Mouse (Mus musculus): Measurements from ENCODE around the gene Tipin. TPM values are rescaled to one million over a fixed set of nuclear protein-coding genes. Genes with fewer than 3 reads are reported as not detected.
"Not testable (repeated sequence)": the region's sequence is repeated elsewhere in the genome, so short reads cannot be mapped to it uniquely, and the experiment has no call there.

Gene Tipin
- polyA plus RNA-seq, 1 experiment from 2014 or later = 90.3 TPM

GRCm38 (mm10) chr9:64253021-64253904, 28.1 kb upstream of the Tipin start, which contains the start of gene Map2k1:
Gene Map2k1, minus strand, starts transcription at chr9:64253631.
- H3K36me3 ChIP-seq = peaks cover 3% of the 10 kb centered on the region
- H3K4me2 ChIP-seq = peak within 1 kb of the TSS; percentile 88
- peak within 1 kb of the TSS; percentile 92 for H3K4me3 ChIP-seq
- H3K9me3 ChIP-seq = no peaks in the 10 kb centered on the region
- peak; percentile 97 for ATAC-seq (ENCODE audit: low FRiP score)
- peak within 1 kb of the TSS; percentile 90 for H3K9ac ChIP-seq
- H3K27me3 ChIP-seq = no peaks in the 10 kb centered on the region
- H3K4me1 ChIP-seq (replicated peaks) = peaks cover 27% of the 10 kb centered on the region
- peak within 1 kb of the TSS; percentile 91 for H3K27ac ChIP-seq
- under 1% methylated on average over 89 of the region's 89 CpGs for WGBS

- no peaks in the 10 kb centered on the region for H3K36me3 ChIP-seq
- no peak for ATAC-seq (ENCODE audit: low FRiP score)
- no peaks in the 10 kb centered on the region for H3K27me3 ChIP-seq
- H3K4me1 ChIP-seq (replicated peaks) = peaks cover 23% of the 10 kb centered on the region
- no peaks in the 10 kb centered on the region for H3K9me3 ChIP-seq
- 91% methylated on average over 3 of the region's 3 CpGs for WGBS
- no peak overlapping the region for H3K4me2 ChIP-seq
- H3K4me3 ChIP-seq = no peak overlapping the region
- no peak overlapping the region for H3K27ac ChIP-seq
- no peak overlapping the region for H3K9ac ChIP-seq
Measured at GRCm38 (mm10) chr9:64255422-64255821, 26.0 kb upstream of the Tipin start.

GRCm38 (mm10) chr9:64256204-64256603, 25.2 kb upstream of the Tipin start:
- 94% methylated on average over 3 of the region's 3 CpGs for WGBS
- H3K27me3 ChIP-seq = no peaks in the 10 kb centered on the region
- no peak overlapping the region for H3K4me2 ChIP-seq
- no peak overlapping the region for H3K9ac ChIP-seq
- no peaks in the 10 kb centered on the region for H3K9me3 ChIP-seq
- no peak overlapping the region for H3K4me3 ChIP-seq
- peaks cover 16% of the 10 kb centered on the region for H3K4me1 ChIP-seq (replicated peaks)
- H3K27ac ChIP-seq = no peak overlapping the region
- ATAC-seq (ENCODE audit: low FRiP score) = no peak
- H3K36me3 ChIP-seq = no peaks in the 10 kb centered on the region

GRCm38 (mm10) chr9:64259906-64260305, 21.5 kb upstream of the Tipin start:
- no peaks in the 10 kb centered on the region for H3K9me3 ChIP-seq
- no peak overlapping the region for H3K4me3 ChIP-seq
- H3K27me3 ChIP-seq = no peaks in the 10 kb centered on the region
- no peaks in the 10 kb centered on the region for H3K36me3 ChIP-seq
- no peak overlapping the region for H3K4me2 ChIP-seq
- H3K4me1 ChIP-seq (replicated peaks) = no peaks in the 10 kb centered on the region
- WGBS = 87% methylated on average over 5 of the region's 5 CpGs
- H3K9ac ChIP-seq = no peak overlapping the region
- ATAC-seq (ENCODE audit: low FRiP score) = no peak
- H3K27ac ChIP-seq = no peak overlapping the region

- Histone ChIP-seq H3K4me2 (no peak overlapping the region), H3K4me1 (replicated peaks) (no peaks in the 10 kb centered on the region), H3K27me3 (no peaks in the 10 kb centered on the region), H3K9ac (no peak overlapping the region), H3K9me3 (no peaks in the 10 kb centered on the region), H3K4me3 (no peak overlapping the region), H3K27ac (no peak overlapping the region), H3K36me3 (no peaks in the 10 kb centered on the region)
- ATAC-seq (ENCODE audit: low FRiP score) = no peak
- 92% methylated on average over 4 of the region's 4 CpGs for WGBS
Measured at GRCm38 (mm10) chr9:64261023-64261422, 20.4 kb upstream of the Tipin start.

GRCm38 (mm10) chr9:64264813-64265212, 16.6 kb upstream of the Tipin start:
- no peak overlapping the region for H3K4me3 ChIP-seq
- no peaks in the 10 kb centered on the region for H3K4me1 ChIP-seq (replicated peaks)
- no peak overlapping the region for H3K9ac ChIP-seq
- 61% methylated on average over 1 of the region's 1 CpGs for WGBS
- no peak for ATAC-seq (ENCODE audit: low FRiP score)
- no peaks in the 10 kb centered on the region for H3K27me3 ChIP-seq
- no peak overlapping the region for H3K4me2 ChIP-seq
- H3K9me3 ChIP-seq = no peaks in the 10 kb centered on the region
- H3K27ac ChIP-seq = no peak overlapping the region
- no peaks in the 10 kb centered on the region for H3K36me3 ChIP-seq

GRCm38 (mm10) chr9:64267231-64267630, 14.2 kb upstream of the Tipin start:
- no peaks in the 10 kb centered on the region for H3K9me3 ChIP-seq
- no peaks in the 10 kb centered on the region for H3K27me3 ChIP-seq
- H3K9ac ChIP-seq = no peak overlapping the region
- WGBS = 93% methylated on average over 1 of the region's 1 CpGs
- no peak overlapping the region for H3K4me3 ChIP-seq
- H3K4me2 ChIP-seq = no peak overlapping the region
- no peaks in the 10 kb centered on the region for H3K36me3 ChIP-seq
- H3K4me1 ChIP-seq (replicated peaks) = no peaks in the 10 kb centered on the region
- no peak overlapping the region for H3K27ac ChIP-seq
- no peak for ATAC-seq (ENCODE audit: low FRiP score)

GRCm38 (mm10) chr9:64268196-64268595, 13.2 kb upstream of the Tipin start:
- Histone ChIP-seq H3K27ac (no peak overlapping the region), H3K4me3 (no peak overlapping the region), H3K9me3 (no peaks in the 10 kb centered on the region), H3K27me3 (no peaks in the 10 kb centered on the region), H3K9ac (no peak overlapping the region), H3K36me3 (no peaks in the 10 kb centered on the region), H3K4me2 (no peak overlapping the region), H3K4me1 (replicated peaks) (no peaks in the 10 kb centered on the region)
- ATAC-seq (ENCODE audit: low FRiP score) = no peak
- 92% methylated on average over 10 of the region's 10 CpGs for WGBS

- H3K9me3 ChIP-seq; H3K4me3 ChIP-seq; ATAC-seq (ENCODE audit: low FRiP score); H3K27me3 ChIP-seq; H3K36me3 ChIP-seq; H3K27ac ChIP-seq; H3K4me2 ChIP-seq; H3K4me1 ChIP-seq (replicated peaks); H3K9ac ChIP-seq: not testable (repeated sequence)
- 95% methylated on average over 8 of the region's 8 CpGs for WGBS
Measured at GRCm38 (mm10) chr9:64268836-64269235, 12.5 kb upstream of the Tipin start.

- Histone ChIP-seq H3K27ac (no peak overlapping the region), H3K4me3 (no peak overlapping the region), H3K27me3 (no peaks in the 10 kb centered on the region), H3K4me1 (replicated peaks) (no peaks in the 10 kb centered on the region), H3K9ac (no peak overlapping the region), H3K4me2 (no peak overlapping the region), H3K9me3 (no peaks in the 10 kb centered on the region), H3K36me3 (no peaks in the 10 kb centered on the region)
- ATAC-seq (ENCODE audit: low FRiP score) = no peak
- 71% methylated on average over 3 of the region's 3 CpGs for WGBS
Measured at GRCm38 (mm10) chr9:64271249-64271648, 10.1 kb upstream of the Tipin start.

GRCm38 (mm10) chr9:64272611-64273010, 8.8 kb upstream of the Tipin start:
- Histone ChIP-seq H3K9ac (no peak overlapping the region), H3K27ac (no peak overlapping the region), H3K4me1 (replicated peaks) (no peaks in the 10 kb centered on the region), H3K4me3 (no peak overlapping the region), H3K27me3 (no peaks in the 10 kb centered on the region), H3K36me3 (no peaks in the 10 kb centered on the region), H3K4me2 (no peak overlapping the region), H3K9me3 (no peaks in the 10 kb centered on the region)
- ATAC-seq (ENCODE audit: low FRiP score) = no peak
- 50% methylated on average over 7 of the region's 7 CpGs for WGBS

- no peaks in the 10 kb centered on the region for H3K9me3 ChIP-seq
- no peak for ATAC-seq (ENCODE audit: low FRiP score)
- 73% methylated on average over 4 of the region's 4 CpGs for WGBS
- H3K27ac ChIP-seq = no peak overlapping the region
- H3K4me1 ChIP-seq (replicated peaks) = no peaks in the 10 kb centered on the region
- H3K4me2 ChIP-seq = no peak overlapping the region
- H3K27me3 ChIP-seq = no peaks in the 10 kb centered on the region
- H3K36me3 ChIP-seq = no peaks in the 10 kb centered on the region
- H3K4me3 ChIP-seq = no peak overlapping the region
- no peak overlapping the region for H3K9ac ChIP-seq
Measured at GRCm38 (mm10) chr9:64273757-64274156, 7.6 kb upstream of the Tipin start.

GRCm38 (mm10) chr9:64274291-64274690, 7.1 kb upstream of the Tipin start:
- Histone ChIP-seq H3K4me3 (no peak overlapping the region), H3K9ac (no peak overlapping the region), H3K4me1 (replicated peaks) (no peaks in the 10 kb centered on the region), H3K27me3 (no peaks in the 10 kb centered on the region), H3K9me3 (no peaks in the 10 kb centered on the region), H3K36me3 (no peaks in the 10 kb centered on the region), H3K27ac (no peak overlapping the region), H3K4me2 (no peak overlapping the region)
- 85% methylated on average over 4 of the region's 4 CpGs for WGBS
- ATAC-seq (ENCODE audit: low FRiP score) = no peak

All from hindbrain, embryonic 13.5 days (tissue).